30 mouse cellular contexts compared by ENCODE assay signal in genomic region chr5:145469623-145470022, GRCm38 (mm10). TPM values are rescaled to one million over a fixed set of nuclear protein-coding genes. Genes with fewer than 3 reads are reported as not detected.
"Had no signal": no experiment of that assay in that cellular context is flagged by ENCODE, and none has a peak within 500 bp of the region (broad histone marks: within the 10 kb centered on the region; RNA-seq: fewer than 3 reads in every experiment).

Gene Cyp3a16 (minus strand): TSS chr5:145469723.

RNA-seq across cellular contexts. Expression of gene Cyp3a16, which starts in this region (rescaled TPM):
- total RNA-seq: common myeloid progenitor, adult 5-6 weeks; forebrain, postnatal 0 days; gastrocnemius, adult 18-20 months; gastrocnemius, adult 2 months; gastrocnemius, adult 8-10 months; gastrocnemius, postnatal 10 days; gastrocnemius, postnatal 14 days; gastrocnemius, postnatal 25 days; gastrocnemius, postnatal 36 days; granulocyte monocyte progenitor cell, adult 5-6 weeks; heart, adult 18-20 months; heart, adult 2 months; heart, adult 8-10 months had no signal
- polyA plus RNA-seq: cortical plate, adult 2 months; embryonic facial prominence, embryonic 10.5 days; embryonic facial prominence, embryonic 11.5 days; embryonic facial prominence, embryonic 12.5 days; embryonic facial prominence, embryonic 13.5 days; embryonic facial prominence, embryonic 14.5 days; embryonic facial prominence, embryonic 15.5 days; erythroblast, embryonic 14.5 days; forebrain, embryonic 10.5 days; forebrain, embryonic 11.5 days; forebrain, embryonic 12.5 days; forebrain, embryonic 13.5 days; forebrain, embryonic 14.5 days; forebrain, embryonic 15.5 days; forebrain, embryonic 16.5 days; forebrain, postnatal 0 days; frontal cortex, adult 2 months; gonadal fat pad, adult 2 months; heart, adult 2 months had no signal
